Mouse (Mus musculus) embryonic fibroblast, embryonic 13.5 days (primary cell): Measurements from ENCODE around the gene Cebpb.

Experiments used
- CTCF ChIP-seq: IDR thresholded peaks from 2 replicates; pipeline ENCODE4 v1.5.1; 2011; ENCODE audit warnings: mild to moderate bottlenecking, control low read depth, low read length, moderate library complexity, borderline replicate concordance; ENCODE audit not compliant: insufficient read depth
- POLR2A ChIP-seq: IDR thresholded peaks from 2 replicates; pipeline ENCODE4 v1.6.1; 2011; ENCODE audit warnings: low read depth, mild to moderate bottlenecking, control low read depth, low read length, moderate library complexity

DNA sequence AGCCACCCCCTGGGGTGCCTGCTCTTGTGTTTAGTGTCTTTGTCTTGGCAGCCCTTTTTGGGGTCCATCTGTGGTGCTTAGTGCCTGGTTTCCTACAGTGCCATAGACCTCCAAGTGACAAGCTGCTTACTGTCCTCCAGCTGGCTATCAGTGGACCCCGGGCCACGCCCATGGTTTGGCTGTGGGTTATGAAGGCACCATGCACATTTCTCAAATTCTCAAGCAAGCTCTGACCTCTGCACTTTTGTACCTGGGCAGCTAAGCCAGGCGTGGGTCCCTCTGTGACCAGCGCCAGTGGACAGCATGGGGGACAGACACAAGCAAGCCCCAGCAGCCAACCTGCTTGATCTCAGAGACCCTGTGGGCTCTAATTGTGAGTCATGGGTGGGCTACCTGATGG is 15.7 kb downstream of the Cebpb start:
- TF ChIP-seq CTCF (no peak), POLR2A (no peak)
